Mouse (Mus musculus) liver, embryonic 15.5 days (tissue): ENCODE data around the gene Ccdc71. TPM values are rescaled to one million over a fixed set of nuclear protein-coding genes. Genes with fewer than 3 reads are reported as not detected.

Experiments
- ATAC-seq: fragments of 200-750 bp; cut with Nextera tagmentation; 2 replicates; pipeline ENCODE4 v1.8.0; 2017; ENCODE audit warnings: moderate number of reproducible peaks, mild to moderate bottlenecking, moderate library complexity; ENCODE audit not compliant: insufficient read depth
- H3K27ac ChIP-seq: fragments of 300-500 bp; sonication (generic); replicated peaks from 2 replicates; pipeline ENCODE4 v1.5.1; 2015; ENCODE audit warnings: mild to moderate bottlenecking, inconsistent platforms
- H3K27me3 ChIP-seq: fragments of 300-500 bp; sonication (generic); 2 replicates; pipeline ENCODE4 v1.6.1; 2015; ENCODE audit warnings: mild to moderate bottlenecking, inconsistent platforms
- H3K36me3 ChIP-seq: fragments of 300-500 bp; sonication (generic); replicated peaks from 2 replicates; pipeline ENCODE4 v1.6.1; 2015; ENCODE audit warnings: moderate library complexity, mild to moderate bottlenecking, inconsistent platforms
- H3K4me1 ChIP-seq: fragments of 300-500 bp; sonication (generic); replicated peaks from 2 replicates; pipeline ENCODE4 v1.6.1; 2015; ENCODE audit warnings: inconsistent platforms
- H3K4me2 ChIP-seq: fragments of 300-500 bp; sonication (generic); 2 replicates; pipeline ENCODE4 v1.6.1; 2015; ENCODE audit warnings: moderate library complexity, mild to moderate bottlenecking, inconsistent platforms
- H3K4me3 ChIP-seq: fragments of 300-500 bp; sonication (generic); replicated peaks from 2 replicates; pipeline ENCODE4 v1.5.1; 2015; ENCODE audit warnings: mild to moderate bottlenecking, inconsistent platforms
- H3K9ac ChIP-seq: fragments of 300-500 bp; sonication (generic); 2 replicates; pipeline ENCODE4 v1.6.1; 2015; ENCODE audit warnings: moderate library complexity, mild to moderate bottlenecking, inconsistent platforms
- H3K9me3 ChIP-seq: fragments of 300-500 bp; sonication (generic); replicated peaks from 2 replicates; pipeline ENCODE4 v1.6.1; 2016; ENCODE audit warnings: inconsistent platforms
- WGBS: fragments of 180-500 bp; shearing (Covaris S2); methylation state at CpG from one replicate; pipeline ENCODE4 v1.1.7; 2015; ENCODE audit warnings: mixed read lengths; ENCODE audit not compliant: insufficient replicate concordance; 5-methylcytosine and 5-hydroxymethylcytosine counted together
- polyA plus RNA-seq: library from polyadenylated mRNA; unstranded; fragments of >200 nt; fragmentation: Nextera tagmentation; extraction: Ambion mirVana; gene quantifications from 2 replicates; pipeline ENCODE4 v1.2.1, GENCODE M21; 2015

Ccdc71 gene
- polyA plus RNA-seq, 1 experiment from 2014 or later = 18.7 TPM

DNA sequence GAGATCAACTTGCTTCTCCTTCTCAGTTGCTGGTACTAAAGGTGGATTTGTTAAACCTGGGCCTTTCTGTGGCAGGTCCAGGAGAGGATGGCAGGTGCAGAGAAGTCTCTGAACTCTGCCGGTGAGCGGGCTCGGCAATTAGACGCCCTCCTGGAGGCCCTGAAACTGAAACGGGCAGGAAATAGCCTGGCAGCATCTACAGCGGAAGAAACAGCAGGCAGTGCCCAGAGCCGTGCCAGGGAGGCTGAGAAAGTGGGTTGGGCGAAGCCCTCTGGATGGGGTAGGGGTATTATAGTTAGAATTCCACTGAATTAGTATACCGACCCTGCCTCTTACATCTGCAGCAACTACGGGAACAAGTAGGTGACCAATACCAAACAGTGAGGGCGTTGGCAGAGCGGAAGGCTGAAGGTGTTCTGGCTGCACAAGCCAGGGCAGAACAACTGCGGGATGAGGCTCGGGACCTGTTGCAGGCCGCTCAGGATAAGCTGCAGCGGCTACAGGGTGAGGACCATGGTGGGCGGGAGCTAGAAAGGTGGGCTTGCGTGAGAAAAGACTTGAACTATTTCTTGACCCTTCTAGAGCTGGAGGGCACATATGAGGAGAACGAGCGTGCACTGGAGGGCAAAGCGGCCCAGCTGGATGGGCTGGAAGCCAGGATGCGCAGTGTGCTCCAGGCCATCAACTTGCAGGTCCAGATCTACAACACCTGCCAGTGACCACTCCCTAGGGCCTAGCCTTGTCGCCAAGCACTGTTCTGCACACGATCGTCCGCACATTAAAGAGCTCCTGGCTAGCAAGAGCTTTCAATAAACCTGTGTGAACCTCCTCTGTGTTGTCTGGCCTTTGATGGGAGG lies 29.6 kb downstream of the Ccdc71 start:
- Histone ChIP-seq H3K9me3 (no peaks in the 10 kb centered on the region), H3K4me2 (peak overlapping the region; percentile 87), H3K36me3 (peaks cover 34% of the 10 kb centered on the region), H3K9ac (peak overlapping the region; percentile 92), H3K4me3 (peak overlapping the region; percentile 96), H3K4me1 (peaks cover 29% of the 10 kb centered on the region), H3K27ac (peak overlapping the region; percentile 97), H3K27me3 (no peaks in the 10 kb centered on the region)
- 70% methylated on average over 26 of the region's 26 CpGs for WGBS
- ATAC-seq = no peak

DNA sequence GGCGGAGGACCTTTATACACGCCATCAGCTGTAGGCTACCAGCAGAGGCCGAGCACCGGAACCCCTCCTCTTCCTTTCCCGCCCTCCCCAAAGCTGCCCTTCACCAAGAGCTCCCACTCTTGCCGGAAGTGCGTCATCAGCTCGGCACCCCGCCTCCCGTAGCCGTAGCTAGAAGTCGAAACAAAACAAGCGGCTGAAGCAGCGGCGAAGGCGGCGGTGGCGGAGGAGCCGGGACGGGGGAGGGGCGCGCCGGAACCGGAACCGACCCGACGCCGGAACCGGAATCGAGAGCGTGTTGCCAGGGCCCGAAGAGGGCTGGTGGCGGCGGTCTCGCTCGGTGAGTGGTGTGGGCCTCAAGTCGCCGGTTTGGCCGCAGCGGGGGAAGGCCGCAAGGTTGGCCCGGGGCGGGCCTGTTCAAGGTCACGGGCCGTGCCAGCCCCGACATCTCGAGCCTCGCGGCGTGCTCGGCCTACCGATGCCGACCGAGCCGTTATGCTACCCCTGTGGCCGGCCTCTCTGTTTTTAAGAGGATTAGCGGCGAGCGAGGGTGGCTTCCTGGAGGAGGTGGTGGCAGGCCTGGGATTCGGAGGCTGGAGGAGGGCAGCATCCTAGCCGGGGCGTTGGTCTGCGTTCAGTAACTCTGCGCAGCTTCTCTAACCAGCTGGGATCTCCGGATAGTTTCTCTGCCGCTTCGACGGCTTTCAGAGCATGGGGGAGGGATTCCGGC lies 30.4 kb downstream of the Ccdc71 start, which contains the start of gene Usp19:
Gene Usp19 (plus strand): TSS at position 44 of the 727 bp plus-strand sequence.
- no peaks in the 10 kb centered on the region for H3K27me3 ChIP-seq
- no peaks in the 10 kb centered on the region for H3K9me3 ChIP-seq
- H3K9ac ChIP-seq = peak within 1 kb of the TSS; percentile 92
- WGBS = under 1% methylated on average over 69 of the region's 69 CpGs
- H3K27ac ChIP-seq = peak within 1 kb of the TSS; percentile 97
- peaks cover 42% of the 10 kb centered on the region for H3K36me3 ChIP-seq
- peak within 1 kb of the TSS; percentile 87 for H3K4me2 ChIP-seq
- ATAC-seq = peak; percentile 88
- peaks cover 29% of the 10 kb centered on the region for H3K4me1 ChIP-seq
- H3K4me3 ChIP-seq = peak within 1 kb of the TSS; percentile 96

DNA sequence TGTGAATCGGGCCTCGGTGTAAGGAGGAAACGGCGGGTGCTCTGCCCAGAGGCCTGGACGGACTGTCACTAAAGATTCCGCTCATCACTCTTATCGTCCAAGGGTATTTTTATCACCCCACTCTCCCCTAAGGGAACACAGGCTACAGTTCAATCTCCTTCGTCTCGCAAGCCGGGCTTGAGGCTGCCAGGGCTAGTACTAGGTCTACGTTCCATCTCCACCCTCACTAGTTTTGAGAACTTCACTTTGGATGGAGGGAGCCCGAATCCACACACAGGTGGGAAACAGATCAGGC lies 30.9 kb downstream of the Ccdc71 start:
- H3K4me2 ChIP-seq = peak overlapping the region; percentile 87
- 1% methylated on average over 12 of the region's 12 CpGs for WGBS
- peaks cover 29% of the 10 kb centered on the region for H3K4me1 ChIP-seq
- H3K9ac ChIP-seq = peak overlapping the region; percentile 92
- no peaks in the 10 kb centered on the region for H3K9me3 ChIP-seq
- peak; percentile 19; the same call in 1 of the 2 replicates for ATAC-seq
- H3K4me3 ChIP-seq = peak overlapping the region; percentile 96
- H3K27ac ChIP-seq = peak overlapping the region; percentile 97
- peaks cover 47% of the 10 kb centered on the region for H3K36me3 ChIP-seq
- no peaks in the 10 kb centered on the region for H3K27me3 ChIP-seq

DNA sequence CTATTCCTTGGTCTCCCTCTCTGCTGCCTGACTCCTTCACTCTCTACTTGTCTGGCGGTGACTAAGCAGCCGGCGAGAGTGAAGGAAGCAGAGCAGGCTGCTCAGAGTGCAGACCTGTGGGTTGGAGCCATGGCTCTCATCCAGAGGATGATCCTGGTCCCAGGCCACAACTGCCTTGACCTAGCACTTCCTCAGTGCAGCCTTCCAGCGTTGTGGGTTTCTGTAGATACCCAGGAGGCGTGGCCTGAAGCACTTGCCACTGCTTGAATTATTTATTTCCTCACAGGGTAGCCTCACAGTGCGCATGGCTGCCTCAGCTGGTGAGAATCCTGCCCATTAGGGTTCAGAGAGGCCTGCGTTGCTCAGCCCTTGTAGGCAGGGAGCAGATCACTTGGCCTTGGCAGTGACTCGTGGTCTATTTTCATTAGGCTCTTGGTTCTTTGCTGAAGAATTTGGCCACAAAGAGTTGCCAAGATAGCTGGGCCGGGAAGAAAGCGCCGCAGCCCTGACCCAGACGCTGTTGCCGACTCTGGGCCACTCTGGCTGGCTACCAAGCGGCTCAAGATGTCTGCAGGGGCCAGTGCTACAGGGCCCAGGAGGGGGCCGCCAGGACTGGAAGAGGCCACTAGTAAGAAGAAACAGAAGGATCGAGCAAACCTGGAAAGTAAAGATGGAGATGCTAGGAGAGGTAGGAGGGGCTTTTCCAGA lies 31.9 kb downstream of the Ccdc71 start:
- H3K4me1 ChIP-seq = peaks cover 29% of the 10 kb centered on the region
- peak overlapping the region; percentile 87 for H3K4me2 ChIP-seq
- no peaks in the 10 kb centered on the region for H3K9me3 ChIP-seq
- WGBS = 68% methylated on average over 16 of the region's 16 CpGs
- peak overlapping the region; percentile 96 for H3K4me3 ChIP-seq
- peak overlapping the region; percentile 97 for H3K27ac ChIP-seq
- peak overlapping the region; percentile 92 for H3K9ac ChIP-seq
- H3K27me3 ChIP-seq = no peaks in the 10 kb centered on the region
- peaks cover 54% of the 10 kb centered on the region for H3K36me3 ChIP-seq
- no peak for ATAC-seq

DNA sequence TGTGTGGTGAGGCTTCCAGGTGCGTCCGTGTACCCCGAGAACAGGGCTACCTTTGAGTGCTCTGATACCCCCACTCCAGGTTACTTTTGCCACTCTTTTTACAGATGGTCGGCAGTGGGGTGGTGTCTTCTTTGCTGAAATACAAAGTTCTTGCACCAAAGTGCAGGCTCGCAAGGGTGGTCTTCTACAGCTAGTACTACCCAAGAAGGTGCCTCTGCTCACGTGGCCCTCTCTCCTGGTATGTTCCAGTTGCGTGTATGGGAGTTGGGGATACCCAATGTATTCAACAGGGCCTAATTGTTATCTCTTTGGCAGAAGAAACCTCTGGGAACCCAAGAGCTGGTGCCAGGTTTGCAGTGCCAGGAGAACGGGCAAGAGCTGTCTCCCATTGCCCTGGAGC lies 32.9 kb downstream of the Ccdc71 start:
- Histone ChIP-seq H3K4me2 (no peak overlapping the region), H3K27ac (no peak overlapping the region), H3K36me3 (peaks cover 61% of the 10 kb centered on the region), H3K9ac (no peak overlapping the region), H3K4me3 (no peak overlapping the region), H3K9me3 (no peaks in the 10 kb centered on the region), H3K27me3 (no peaks in the 10 kb centered on the region), H3K4me1 (peaks cover 29% of the 10 kb centered on the region)
- 88% methylated on average over 8 of the region's 8 CpGs for WGBS
- ATAC-seq = no peak

DNA sequence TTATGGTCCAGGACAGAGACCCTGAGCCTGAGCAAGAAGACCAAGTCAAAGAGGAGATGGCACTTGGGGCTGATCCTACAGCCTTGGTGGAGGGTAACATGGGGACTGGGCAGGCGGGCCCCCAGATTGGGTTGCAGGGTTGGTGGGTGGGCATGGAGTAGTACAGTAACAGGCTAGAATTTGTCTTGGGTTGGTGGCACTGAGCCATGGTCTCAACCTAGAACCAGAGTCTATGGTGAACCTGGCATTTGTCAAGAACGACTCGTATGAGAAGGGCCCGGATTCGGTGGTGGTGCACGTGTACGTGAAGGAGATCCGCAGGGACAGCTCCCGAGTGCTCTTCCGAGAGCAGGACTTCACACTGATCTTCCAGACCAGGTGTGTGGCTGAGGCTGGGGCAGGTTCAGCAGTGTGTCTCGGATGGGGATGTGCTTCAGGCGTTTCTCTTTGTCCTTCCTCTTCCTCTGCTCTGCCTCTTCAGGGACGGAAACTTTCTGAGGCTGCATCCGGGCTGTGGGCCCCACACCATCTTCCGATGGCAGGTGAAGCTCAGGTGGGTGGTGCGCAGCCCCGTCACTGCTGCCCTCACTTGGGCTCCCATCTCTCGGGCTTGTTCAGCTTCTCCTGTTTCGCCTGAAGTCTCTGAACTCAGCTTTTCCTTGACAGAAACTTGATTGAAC lies 34.0 kb downstream of the Ccdc71 start:
- Histone ChIP-seq H3K4me1 (peaks cover 29% of the 10 kb centered on the region), H3K4me2 (no peak overlapping the region), H3K36me3 (peaks cover 72% of the 10 kb centered on the region), H3K27ac (no peak overlapping the region), H3K9ac (no peak overlapping the region), H3K9me3 (no peaks in the 10 kb centered on the region), H3K4me3 (no peak overlapping the region), H3K27me3 (no peaks in the 10 kb centered on the region)
- WGBS = 89% methylated on average over 19 of the region's 19 CpGs
- ATAC-seq = no peak

DNA sequence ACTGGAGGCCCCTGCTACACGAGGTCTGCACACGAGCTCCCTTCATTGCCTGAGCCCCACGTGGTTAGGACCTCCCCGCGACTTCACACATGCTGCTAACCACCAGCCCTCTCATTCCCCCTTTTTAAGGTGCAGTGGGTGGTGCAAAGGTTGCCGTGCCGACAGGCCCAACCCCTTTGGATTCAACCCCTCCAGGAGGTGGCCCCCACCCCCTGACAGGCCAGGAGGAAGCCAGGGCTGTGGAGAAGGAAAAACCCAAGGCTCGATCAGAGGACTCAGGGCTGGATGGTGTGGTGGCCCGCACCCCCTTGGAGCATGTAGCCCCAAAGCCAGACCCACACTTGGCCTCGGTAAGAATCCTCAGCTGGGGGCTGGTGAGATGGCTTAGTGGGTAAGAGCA lies 34.6 kb downstream of the Ccdc71 start:
- Histone ChIP-seq H3K36me3 (peaks cover 78% of the 10 kb centered on the region), H3K9me3 (no peaks in the 10 kb centered on the region), H3K27me3 (no peaks in the 10 kb centered on the region), H3K27ac (no peak overlapping the region), H3K4me3 (no peak overlapping the region), H3K9ac (no peak overlapping the region), H3K4me1 (peaks cover 25% of the 10 kb centered on the region), H3K4me2 (no peak overlapping the region)
- ATAC-seq = no peak
- 84% methylated on average over 10 of the region's 10 CpGs for WGBS

DNA sequence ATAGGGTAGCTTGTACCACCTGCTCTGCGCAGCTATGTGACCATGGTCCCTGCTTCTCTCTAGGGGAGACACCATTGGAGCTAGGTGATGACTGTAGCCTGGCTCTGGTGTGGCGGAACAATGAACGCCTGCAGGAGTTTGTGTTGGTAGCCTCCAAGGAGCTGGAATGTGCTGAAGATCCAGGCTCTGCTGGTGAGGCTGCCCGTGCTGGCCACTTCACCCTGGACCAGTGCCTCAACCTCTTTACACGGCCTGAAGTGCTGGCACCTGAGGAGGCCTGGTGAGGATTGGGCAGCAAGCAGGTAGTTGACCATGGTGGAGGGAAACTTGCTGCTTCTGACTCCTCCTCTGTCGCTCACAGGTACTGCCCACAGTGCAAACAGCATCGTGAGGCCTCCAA lies 38.9 kb downstream of the Ccdc71 start:
- Histone ChIP-seq H3K27me3 (no peaks in the 10 kb centered on the region), H3K36me3 (peaks cover 89% of the 10 kb centered on the region), H3K9ac (no peak overlapping the region), H3K4me1 (no peaks in the 10 kb centered on the region), H3K27ac (no peak overlapping the region), H3K4me3 (no peak overlapping the region), H3K4me2 (no peak overlapping the region), H3K9me3 (no peaks in the 10 kb centered on the region)
- WGBS = 87% methylated on average over 7 of the region's 7 CpGs
- no peak for ATAC-seq

DNA sequence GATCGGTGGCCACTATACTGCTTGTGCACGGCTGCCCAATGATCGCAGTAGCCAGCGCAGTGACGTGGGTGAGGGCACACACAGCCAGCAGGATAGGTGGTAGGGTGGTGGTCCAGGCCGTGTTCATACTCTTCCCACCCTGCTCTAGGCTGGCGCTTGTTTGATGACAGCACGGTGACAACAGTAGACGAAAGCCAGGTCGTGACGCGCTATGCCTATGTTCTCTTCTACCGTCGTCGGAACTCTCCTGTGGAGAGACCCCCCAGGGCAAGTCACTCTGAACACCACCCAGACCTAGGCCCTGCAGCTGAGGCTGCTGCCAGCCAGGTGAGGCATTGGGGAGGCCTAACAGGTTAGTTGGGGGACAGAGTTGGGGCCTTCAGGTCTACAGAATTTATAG lies 39.6 kb downstream of the Ccdc71 start:
- Histone ChIP-seq H3K4me1 (no peaks in the 10 kb centered on the region), H3K4me3 (no peak overlapping the region), H3K9ac (no peak overlapping the region), H3K27ac (no peak overlapping the region), H3K4me2 (no peak overlapping the region), H3K9me3 (no peaks in the 10 kb centered on the region), H3K27me3 (no peaks in the 10 kb centered on the region), H3K36me3 (peaks cover 82% of the 10 kb centered on the region)
- ATAC-seq = no peak
- 92% methylated on average over 15 of the region's 15 CpGs for WGBS

DNA sequence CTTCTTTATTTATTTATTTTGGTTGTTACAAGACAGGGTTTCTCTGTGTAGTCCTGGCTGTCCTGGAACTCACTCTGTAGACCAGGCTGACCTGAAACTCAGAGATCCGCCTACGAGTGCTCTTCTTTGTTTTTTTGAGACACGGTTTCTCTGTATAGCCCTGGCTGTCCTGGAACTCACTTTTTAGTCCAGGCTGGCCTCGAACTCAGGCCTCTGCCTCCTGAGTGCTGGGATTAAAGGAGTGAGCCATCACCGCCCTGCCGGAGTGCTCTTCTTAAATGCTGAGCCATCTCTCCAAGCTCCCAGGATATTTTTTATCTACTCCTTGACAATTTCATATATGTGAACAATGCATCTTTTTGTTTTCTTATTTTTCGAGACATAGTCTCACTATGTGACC lies 46.6 kb downstream of the Ccdc71 start:
- peak overlapping the region; percentile 81 for H3K4me3 ChIP-seq
- H3K9me3 ChIP-seq = no peaks in the 10 kb centered on the region
- WGBS = 84% methylated on average over 7 of the region's 7 CpGs
- H3K27ac ChIP-seq = no peak overlapping the region
- ATAC-seq = no peak
- peak overlapping the region; percentile 66; the same call in 1 of the 2 replicates for H3K9ac ChIP-seq
- peak overlapping the region; percentile 90 for H3K4me2 ChIP-seq
- no peaks in the 10 kb centered on the region for H3K27me3 ChIP-seq
- H3K36me3 ChIP-seq = peaks cover 37% of the 10 kb centered on the region
- peaks cover 26% of the 10 kb centered on the region for H3K4me1 ChIP-seq
